Mouse (Mus musculus) macrophage (primary cell): ENCODE results near the gene Rgs6. TPM values are rescaled to one million over a fixed set of nuclear protein-coding genes. Genes with fewer than 3 reads are reported as not detected.

Source experiments
- H3K27ac ChIP-seq: fragments of 350-480 bp; formaldehyde crosslinking; 2 replicates; pipeline ENCODE4 v1.9.0; 2021
- H3K36me3 ChIP-seq: fragments of 350-480 bp; formaldehyde crosslinking; 2 replicates; pipeline ENCODE4 v1.9.0; 2021; ENCODE audit errors: inconsistent target
- H3K4me3 ChIP-seq: fragments of 350-480 bp; formaldehyde crosslinking; 2 replicates; pipeline ENCODE4 v1.9.0; 2021; ENCODE audit errors: inconsistent target
- H3K79me2 ChIP-seq: fragments of 350-480 bp; formaldehyde crosslinking; 2 replicates; pipeline ENCODE4 v1.9.0; 2021; ENCODE audit errors: inconsistent target
- WGBS: methylation state at CpG from one replicate; pipeline ENCODE4 v1.1.7; 2026; ENCODE audit warnings: inconsistent platforms; ENCODE audit not compliant: missing documents; 5-methylcytosine and 5-hydroxymethylcytosine counted together
- polyA plus RNA-seq: library from polyadenylated mRNA; stranded (reverse); fragments of 250-400 nt; gene quantifications from 3 replicates; pipeline ENCODE4 v1.2.4, GENCODE M21; 2018; ENCODE audit warnings: inconsistent platforms

Gene Rgs6
- polyA plus RNA-seq, 1 experiment from 2014 or later: not detected

- Histone ChIP-seq H3K4me3 (no peak overlapping the region), H3K36me3 (no peaks in the 10 kb centered on the region), H3K27ac (no peak overlapping the region), H3K79me2 (no peaks in the 10 kb centered on the region)
- WGBS: 82% methylated on average over 9 of the region's 9 CpGs
These were observed 458.6 kb downstream of the Rgs6 start for GRCm38 (mm10) chr12:83046734-83047133.

DNA sequence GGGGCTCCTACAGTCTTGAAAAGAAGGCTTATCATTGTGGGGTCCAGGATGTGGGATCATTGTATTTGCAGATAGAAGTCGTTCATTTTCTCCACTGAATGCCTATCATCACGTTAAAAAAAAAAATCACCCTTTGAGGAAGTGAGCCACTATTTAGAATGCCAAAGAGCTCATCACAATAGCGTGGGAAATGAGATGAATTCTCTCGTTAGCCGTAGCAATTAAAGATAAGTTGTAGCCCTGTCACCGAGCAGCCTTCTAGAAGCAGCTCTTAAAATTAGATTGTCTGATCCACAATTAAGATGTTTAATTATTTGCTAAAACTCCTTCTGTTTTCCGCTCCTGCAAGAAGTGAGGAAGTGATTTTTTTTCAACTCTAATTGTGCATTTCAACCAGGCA lies 459.6 kb downstream of the Rgs6 start:
- H3K79me2 ChIP-seq: no peaks in the 10 kb centered on the region
- no peak overlapping the region for H3K27ac ChIP-seq
- 69% methylated on average over 7 of the region's 7 CpGs for WGBS
- no peaks in the 10 kb centered on the region for H3K36me3 ChIP-seq
- H3K4me3 ChIP-seq: no peak overlapping the region

GRCm38 (mm10) chr12:83050514-83050913 lies 462.4 kb downstream of the Rgs6 start:
- 73% methylated on average over 8 of the region's 8 CpGs for WGBS
- H3K4me3 ChIP-seq: no peak overlapping the region
- no peaks in the 10 kb centered on the region for H3K79me2 ChIP-seq
- H3K36me3 ChIP-seq: no peaks in the 10 kb centered on the region
- no peak overlapping the region for H3K27ac ChIP-seq

DNA sequence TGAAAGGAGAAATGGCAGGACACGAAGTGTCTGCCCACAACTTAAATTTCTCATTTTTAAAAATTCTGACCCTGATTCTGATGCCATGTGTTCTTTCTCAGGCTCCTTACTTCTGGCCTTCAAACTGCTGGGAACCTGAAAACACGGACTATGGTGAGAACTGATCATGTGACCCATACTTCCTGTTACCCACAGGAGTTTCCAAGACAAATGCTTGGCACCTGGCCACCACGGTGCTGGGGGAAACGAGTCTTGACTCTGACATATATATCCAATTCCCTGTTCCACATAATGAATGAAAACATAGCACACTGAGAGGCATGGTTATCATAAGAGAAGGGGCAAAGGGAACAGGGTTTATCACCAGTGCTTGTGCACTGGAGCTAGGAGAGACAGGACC lies 464.3 kb downstream of the Rgs6 start:
- Histone ChIP-seq H3K4me3 (no peak overlapping the region), H3K36me3 (no peaks in the 10 kb centered on the region), H3K79me2 (no peaks in the 10 kb centered on the region), H3K27ac (no peak overlapping the region)
- WGBS: 41% methylated on average over 4 of the region's 4 CpGs

DNA sequence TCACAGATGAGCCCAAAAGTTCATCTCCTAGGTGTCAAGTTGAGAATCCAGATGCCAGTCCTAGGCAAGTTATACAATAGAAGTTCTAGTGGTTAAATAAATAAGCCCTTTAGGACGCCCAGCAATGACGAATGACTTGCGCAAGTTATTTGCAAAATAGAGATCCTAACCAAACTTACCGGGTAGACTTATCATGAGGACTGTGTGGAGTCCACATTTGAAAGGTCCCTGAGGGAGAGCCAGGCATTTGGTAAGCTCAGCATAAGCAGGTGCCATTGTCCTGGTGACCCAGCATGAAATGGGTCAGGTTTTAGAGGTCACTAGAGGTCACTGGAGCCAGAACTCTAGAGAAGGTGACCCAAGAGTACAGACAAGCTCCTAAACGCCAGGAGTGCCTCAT lies 467.6 kb downstream of the Rgs6 start:
- H3K27ac ChIP-seq: no peak overlapping the region
- WGBS: 94% methylated on average over 5 of the region's 5 CpGs
- no peaks in the 10 kb centered on the region for H3K79me2 ChIP-seq
- H3K36me3 ChIP-seq: no peaks in the 10 kb centered on the region
- no peak overlapping the region for H3K4me3 ChIP-seq

- H3K36me3 ChIP-seq: no peaks in the 10 kb centered on the region
- no peak overlapping the region for H3K4me3 ChIP-seq
- 88% methylated on average over 6 of the region's 6 CpGs for WGBS
- no peak overlapping the region for H3K27ac ChIP-seq
- no peaks in the 10 kb centered on the region for H3K79me2 ChIP-seq
These were observed 478.3 kb downstream of the Rgs6 start for GRCm38 (mm10) chr12:83066426-83066825.

- Histone ChIP-seq H3K36me3 (no peaks in the 10 kb centered on the region), H3K4me3 (no peak overlapping the region), H3K27ac (no peak overlapping the region), H3K79me2 (no peaks in the 10 kb centered on the region)
- 88% methylated on average over 5 of the region's 5 CpGs for WGBS
These were observed 482.8 kb downstream of the Rgs6 start for GRCm38 (mm10) chr12:83070848-83071247.

- no peaks in the 10 kb centered on the region for H3K36me3 ChIP-seq
- WGBS: 45% methylated on average over 3 of the region's 3 CpGs
- no peak overlapping the region for H3K27ac ChIP-seq
- H3K79me2 ChIP-seq: no peaks in the 10 kb centered on the region
- H3K4me3 ChIP-seq: no peak overlapping the region
These were observed 484.2 kb downstream of the Rgs6 start for GRCm38 (mm10) chr12:83072181-83072887.

GRCm38 (mm10) chr12:83072951-83073878 lies 485.1 kb downstream of the Rgs6 start:
- Histone ChIP-seq H3K27ac (no peak overlapping the region), H3K79me2 (no peaks in the 10 kb centered on the region), H3K4me3 (no peak overlapping the region), H3K36me3 (no peaks in the 10 kb centered on the region)
- WGBS: 52% methylated on average over 13 of the region's 13 CpGs

DNA sequence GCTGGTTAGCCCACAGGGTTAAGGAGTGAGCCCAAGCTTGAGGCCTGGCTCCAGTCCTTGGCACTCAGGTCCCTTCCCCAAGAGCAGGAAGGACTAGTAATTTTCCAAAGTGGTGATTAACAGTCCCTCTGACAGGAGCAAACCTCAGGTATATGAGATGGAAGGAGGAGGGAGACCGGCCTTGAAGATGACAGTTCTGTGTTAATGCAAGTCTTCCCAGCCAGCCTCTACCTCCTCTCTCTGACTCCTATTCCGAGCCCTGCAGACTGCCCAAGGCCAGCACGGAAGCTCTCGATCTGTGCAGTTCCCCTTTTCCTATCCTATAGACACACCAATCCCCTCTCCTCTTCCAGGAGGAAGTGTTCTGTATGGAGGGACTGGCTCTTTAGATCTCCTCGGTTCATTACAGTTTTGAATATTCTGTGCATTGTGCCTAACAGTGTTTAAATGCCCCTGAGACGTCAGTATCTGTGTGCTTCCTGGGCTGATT lies 485.8 kb downstream of the Rgs6 start:
- WGBS: 42% methylated on average over 6 of the region's 6 CpGs
- Histone ChIP-seq H3K4me3 (no peak overlapping the region), H3K36me3 (no peaks in the 10 kb centered on the region), H3K27ac (no peak overlapping the region), H3K79me2 (no peaks in the 10 kb centered on the region)

DNA sequence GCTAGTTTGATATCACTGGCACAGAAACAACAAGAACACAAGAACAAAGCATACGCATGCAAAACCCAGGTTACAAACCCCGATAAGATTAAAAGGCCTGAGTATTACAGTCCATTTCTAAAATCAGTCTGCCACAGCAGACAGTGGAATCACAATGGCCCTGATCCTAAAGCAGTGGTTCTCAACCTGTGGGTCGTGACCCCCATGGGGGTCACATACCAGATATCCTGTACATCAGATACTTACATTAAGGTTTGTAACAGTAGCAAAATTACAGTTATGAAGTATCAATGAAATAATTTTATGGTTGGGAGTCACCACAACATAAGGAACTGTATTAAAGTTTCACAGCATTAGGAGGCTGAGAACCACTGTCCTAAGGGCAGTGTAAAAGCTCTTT lies 488.1 kb downstream of the Rgs6 start:
- no peak overlapping the region for H3K4me3 ChIP-seq
- H3K36me3 ChIP-seq: no peaks in the 10 kb centered on the region
- H3K27ac ChIP-seq: no peak overlapping the region
- 93% methylated on average over 3 of the region's 3 CpGs for WGBS
- no peaks in the 10 kb centered on the region for H3K79me2 ChIP-seq

GRCm38 (mm10) chr12:83077486-83077885 lies 489.4 kb downstream of the Rgs6 start:
- Histone ChIP-seq H3K79me2 (no peaks in the 10 kb centered on the region), H3K36me3 (no peaks in the 10 kb centered on the region), H3K27ac (no peak overlapping the region), H3K4me3 (no peak overlapping the region)
- 87% methylated on average over 2 of the region's 2 CpGs for WGBS

DNA sequence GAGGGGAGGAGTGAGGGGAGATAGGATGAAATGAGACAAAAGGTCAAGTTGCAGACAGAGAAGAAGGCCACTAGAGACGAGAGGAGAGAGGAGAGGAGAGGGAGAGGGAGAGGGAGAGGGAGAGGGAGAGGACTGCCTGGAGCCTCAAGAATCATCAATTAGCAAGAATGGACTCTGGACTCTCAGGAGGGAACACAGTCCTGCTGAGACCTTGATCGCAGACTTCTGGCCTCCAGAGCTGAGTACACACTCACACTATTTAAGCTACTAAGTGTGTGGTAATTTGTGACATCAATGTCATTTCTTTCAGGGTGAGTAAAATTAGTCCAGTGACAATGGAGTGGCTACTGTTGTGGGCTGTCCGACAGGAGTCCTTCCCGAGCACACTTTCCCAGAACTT lies 495.3 kb downstream of the Rgs6 start:
- H3K27ac ChIP-seq: no peak overlapping the region
- no peaks in the 10 kb centered on the region for H3K36me3 ChIP-seq
- H3K79me2 ChIP-seq: no peaks in the 10 kb centered on the region
- no peak overlapping the region for H3K4me3 ChIP-seq
- 90% methylated on average over 3 of the region's 4 CpGs for WGBS

DNA sequence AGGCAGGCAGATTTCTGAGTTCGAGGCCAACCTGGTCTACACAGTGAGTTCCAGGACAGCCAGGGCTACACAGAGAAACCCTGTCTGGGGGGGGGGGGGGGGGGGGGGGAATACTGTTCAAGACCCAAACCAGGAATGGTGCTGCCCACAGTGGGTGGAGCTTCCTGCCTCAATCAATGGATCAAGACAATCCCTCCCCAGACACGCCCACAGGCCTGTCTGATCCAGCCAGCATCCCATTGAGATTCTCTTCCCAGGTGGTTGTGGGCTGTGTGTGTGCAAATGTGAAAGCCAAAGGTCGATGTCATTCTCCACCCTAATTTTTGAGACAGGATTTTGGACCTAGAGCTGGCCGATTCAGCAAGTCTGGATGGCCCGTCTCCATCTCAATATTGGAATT lies 496.5 kb downstream of the Rgs6 start:
- 84% methylated on average over 5 of the region's 5 CpGs for WGBS
- Histone ChIP-seq H3K4me3 (no peak overlapping the region), H3K36me3 (no peaks in the 10 kb centered on the region), H3K79me2 (no peaks in the 10 kb centered on the region), H3K27ac (no peak overlapping the region)

DNA sequence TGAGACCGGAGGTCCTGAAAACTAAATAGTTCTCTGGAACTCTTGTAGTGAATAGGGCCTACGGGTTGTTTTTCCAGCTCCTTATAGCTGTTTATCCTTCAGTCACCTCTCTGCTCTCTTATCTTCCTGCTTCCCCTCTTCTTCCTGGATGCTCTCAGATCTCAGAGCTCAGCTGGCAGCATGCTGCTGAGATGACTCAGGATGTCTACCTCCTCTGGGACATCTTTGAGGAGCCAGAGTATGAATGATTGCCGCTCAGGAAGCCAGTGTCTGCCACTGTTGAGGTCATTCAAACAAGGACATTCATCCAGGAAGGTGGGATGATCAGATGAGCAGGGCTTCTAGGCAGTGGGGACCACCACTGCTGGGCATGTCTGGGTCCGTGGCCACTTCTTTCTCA lies 498.9 kb downstream of the Rgs6 start:
- Histone ChIP-seq H3K4me3 (no peak overlapping the region), H3K36me3 (no peaks in the 10 kb centered on the region), H3K79me2 (no peaks in the 10 kb centered on the region), H3K27ac (no peak overlapping the region)
- 96% methylated on average over 4 of the region's 4 CpGs for WGBS
